Mouse (Mus musculus): ENCODE data around the gene Gm8122.
"Not testable (repeated sequence)": the region's sequence is repeated elsewhere in the genome, so short reads cannot be mapped to it uniquely, and the experiment has no call there.

DNA sequence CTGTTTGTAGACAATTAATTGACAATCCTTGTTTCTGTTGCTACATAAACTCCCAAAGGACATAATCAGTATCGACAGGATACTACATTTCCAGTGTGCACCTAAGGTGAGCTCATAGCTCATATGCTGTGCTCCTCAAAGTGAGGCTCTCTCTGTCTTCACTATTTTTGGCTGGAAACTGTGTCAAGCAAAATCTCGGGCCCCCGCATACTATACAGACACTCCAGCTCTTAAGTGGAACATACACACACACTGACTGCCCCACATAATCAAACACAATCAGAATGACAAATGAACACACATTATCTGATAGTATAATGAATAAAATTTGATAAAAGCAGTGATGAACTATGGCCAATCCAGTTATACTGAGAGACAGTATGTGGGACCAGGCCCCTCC, 43.6 kb upstream of the Gm8122 start:
- not testable (repeated sequence) for TF ChIP-seq CTCF (IDR thresholded peaks at IDR 0.05; ENCODE audit: low read depth); EP300 (optimal IDR thresholded peaks at IDR 0.05)

Data from stomach, postnatal 0 days (tissue).